Mouse (Mus musculus) C2C12 (cell line): ENCODE data around the gene Hoxa3. TPM values are rescaled to one million over a fixed set of nuclear protein-coding genes. Genes with fewer than 3 reads are reported as not detected.

Experiments used
- H3K27me3 ChIP-seq: one replicate; pipeline ENCODE4 v1.6.1; 2011; ENCODE audit not compliant: control insufficient read depth, insufficient read depth, insufficient read length
- H3K36me3 ChIP-seq: one replicate; pipeline ENCODE4 v1.6.1; 2011; ENCODE audit not compliant: control insufficient read depth, insufficient read depth
- H3K4me3 ChIP-seq: one replicate; pipeline ENCODE4 v1.5.1; 2011; ENCODE audit warnings: mild to moderate bottlenecking, control low read depth; ENCODE audit not compliant: poor library complexity, insufficient read depth, severe bottlenecking
- H3K79me2 ChIP-seq: one replicate; pipeline ENCODE4 v1.6.1; 2011; ENCODE audit not compliant: control insufficient read depth, insufficient read depth
- H3K79me3 ChIP-seq: one replicate; pipeline ENCODE4 v1.6.1; 2011; ENCODE audit warnings: low read depth, control low read depth
- H3ac ChIP-seq: one replicate; pipeline ENCODE3; 2011; ENCODE audit warnings: low read depth; ENCODE audit not compliant: control insufficient read depth, insufficient read length
- CEBPB ChIP-seq: IDR thresholded peaks from one replicate; pipeline ENCODE4 v1.6.1; 2011; ENCODE audit warnings: low read depth, mild to moderate bottlenecking, control low read depth, moderate library complexity
- CTCF ChIP-seq: IDR thresholded peaks from one replicate; pipeline ENCODE4 v1.5.1; 2011; ENCODE audit not compliant: control insufficient read depth, insufficient read depth, insufficient read length
- FOSL1 ChIP-seq: IDR thresholded peaks from one replicate; pipeline ENCODE4 v1.8.0; 2011; ENCODE audit warnings: mild to moderate bottlenecking, low read length; ENCODE audit not compliant: poor library complexity, insufficient read depth, severe bottlenecking
- MAX ChIP-seq: IDR thresholded peaks from one replicate; pipeline ENCODE4 v1.6.1; 2011; ENCODE audit warnings: mild to moderate bottlenecking, control low read depth
- MYOD1 ChIP-seq: IDR thresholded peaks from one replicate; pipeline ENCODE4 v1.6.1; 2011; ENCODE audit warnings: low read depth; ENCODE audit not compliant: control insufficient read depth, insufficient read length
- MYOG ChIP-seq: IDR thresholded peaks from one replicate; pipeline ENCODE4 v1.6.1; 2011; ENCODE audit not compliant: control insufficient read depth, insufficient read length; ENCODE audit errors: extremely low read depth
- USF1 ChIP-seq: IDR thresholded peaks from one replicate; pipeline ENCODE4 v1.6.1; 2011; ENCODE audit warnings: low read depth, mild to moderate bottlenecking, control low read depth, moderate library complexity
- polyA plus RNA-seq: library from polyadenylated mRNA; unstranded; fragments of >200 nt; fragmentation: generic; extraction: Trizol; gene quantifications from one replicate; pipeline ENCODE4 v1.2.1, GENCODE M21; 2012; ENCODE audit warnings: missing spikeins

Gene Hoxa3
- polyA plus RNA-seq, 1 experiment: 0.67 TPM

GRCm38 (mm10) chr6:52191860-52192550 lies 21.1 kb downstream of the Hoxa3 start:
- no peaks in the 10 kb centered on the region for H3K27me3 ChIP-seq
- peak overlapping the region; percentile 31 for H3K4me3 ChIP-seq
- no peaks in the 10 kb centered on the region for H3K79me2 ChIP-seq
- no peaks in the 10 kb centered on the region for H3K79me3 ChIP-seq
- TF ChIP-seq USF1 (peak; percentile 89), MAX (peak; percentile 70), CTCF (no peak)
- peak overlapping the region; percentile 60 for H3ac ChIP-seq
- no peaks in the 10 kb centered on the region for H3K36me3 ChIP-seq

- Histone ChIP-seq H3K79me3 (no peaks in the 10 kb centered on the region), H3K27me3 (no peaks in the 10 kb centered on the region), H3K36me3 (no peaks in the 10 kb centered on the region), H3ac (peak within 1 kb of the TSS; percentile 67), H3K79me2 (no peaks in the 10 kb centered on the region), H3K4me3 (peak within 1 kb of the TSS; percentile 31)
- TF ChIP-seq MAX (no peak), USF1 (no peak), CEBPB (no peak)
Measured at GRCm38 (mm10) chr6:52190906-52191810, 22.0 kb downstream of the Hoxa3 start, which contains the start of gene Hoxa4. Gene Hoxa4 (minus strand): TSS chr6:52191753.

GRCm38 (mm10) chr6:52190410-52190809 lies 22.7 kb downstream of the Hoxa3 start:
- TF ChIP-seq MAX (no peak), FOSL1 (no peak), CTCF (no peak), MYOG (no peak), CEBPB (no peak), MYOD1 (no peak), USF1 (no peak)
- H3K27me3 ChIP-seq: no peaks in the 10 kb centered on the region
- no peaks in the 10 kb centered on the region for H3K36me3 ChIP-seq
- H3ac ChIP-seq: no peak overlapping the region
- H3K79me2 ChIP-seq: no peaks in the 10 kb centered on the region
- H3K4me3 ChIP-seq: no peak overlapping the region
- no peaks in the 10 kb centered on the region for H3K79me3 ChIP-seq

GRCm38 (mm10) chr6:52189909-52190308 lies 23.2 kb downstream of the Hoxa3 start:
- H3K36me3 ChIP-seq: no peaks in the 10 kb centered on the region
- H3K79me2 ChIP-seq: no peaks in the 10 kb centered on the region
- no peak overlapping the region for H3ac ChIP-seq
- TF ChIP-seq MYOG (no peak), MYOD1 (no peak), FOSL1 (no peak), MAX (no peak), USF1 (no peak), CEBPB (no peak), CTCF (no peak)
- H3K4me3 ChIP-seq: no peak overlapping the region
- no peaks in the 10 kb centered on the region for H3K27me3 ChIP-seq
- no peaks in the 10 kb centered on the region for H3K79me3 ChIP-seq

GRCm38 (mm10) chr6:52189172-52189591 lies 24.0 kb downstream of the Hoxa3 start:
- Histone ChIP-seq H3K79me2 (no peaks in the 10 kb centered on the region), H3ac (no peak overlapping the region), H3K27me3 (no peaks in the 10 kb centered on the region), H3K36me3 (no peaks in the 10 kb centered on the region), H3K4me3 (no peak overlapping the region), H3K79me3 (no peaks in the 10 kb centered on the region)
- no peak for TF ChIP-seq MAX
- TF ChIP-seq MYOD1: no peak
- TF ChIP-seq USF1: no peak
- TF ChIP-seq CEBPB: no peak

- TF ChIP-seq CEBPB: no peak
- no peak for TF ChIP-seq USF1
- TF ChIP-seq CTCF: no peak
- TF ChIP-seq FOSL1: no peak
- no peak for TF ChIP-seq MAX
- no peak for TF ChIP-seq MYOD1
- TF ChIP-seq MYOG: no peak
- Histone ChIP-seq H3K36me3 (no peaks in the 10 kb centered on the region), H3K27me3 (no peaks in the 10 kb centered on the region), H3K79me2 (no peaks in the 10 kb centered on the region), H3ac (no peak overlapping the region), H3K79me3 (no peaks in the 10 kb centered on the region), H3K4me3 (no peak overlapping the region)
Measured at GRCm38 (mm10) chr6:52186500-52186899, 26.6 kb downstream of the Hoxa3 start.
